Comparison of ENCODE assay signal across 9 mouse cellular contexts in genomic region chr15:81062175-81062588, GRCm38 (mm10).
DNase-seq lines count a peak whose midpoint lies in the region; ATAC-seq and TF ChIP-seq lines count a peak whose summit lies in the region.
"Had no signal": no experiment of that assay in that cellular context is flagged by ENCODE, and none has a peak within 500 bp of the region (broad histone marks: within the 10 kb centered on the region; RNA-seq: fewer than 3 reads in every experiment).

No protein-coding gene starts in this region.

- no peak overlapping the region for H3K4me3 ChIP-seq in heart, embryonic 12.5 days
- H3K4me3 ChIP-seq in liver, postnatal 0 days (ENCODE audit: low read depth, low read length), result no peak overlapping the region

- H3K4me1 ChIP-seq in heart, embryonic 12.5 days (replicated peaks), result peaks cover 33% of the 10 kb centered on the region
- H3K4me1 ChIP-seq in liver, postnatal 0 days (ENCODE audit: insufficient read depth), result peaks cover 9% of the 10 kb centered on the region; the same call in 1 of the 2 replicates

- no peaks in the 10 kb centered on the region for H3K36me3 ChIP-seq in heart, embryonic 12.5 days
- no peaks in the 10 kb centered on the region for H3K36me3 ChIP-seq in liver, postnatal 0 days (replicated peaks; ENCODE audit: insufficient read depth, low read length)

- peak; percentile 25; the same call in 1 of the 2 replicates for ATAC-seq in heart, embryonic 12.5 days (ENCODE audit: insufficient number of reproducible peaks, low FRiP score)
- no peak for ATAC-seq in liver, postnatal 0 days
- ATAC-seq: inflammation-experienced regulatory T-cells, adult 6 months had no signal

- DNase-seq in heart, adult 9 months (ENCODE audit: low spot score in 2 of 2), result no peak
- peak; percentile 7 for DNase-seq in adipocyte (ENCODE audit: low spot score)
- DNase-seq in heart, postnatal 4 days, result peak; percentile 25
- peak; percentile 21 for DNase-seq in liver, postnatal 0 days
- no peak for DNase-seq in natural killer cell, adult 2 months (ENCODE audit: low spot score in 2 of 2)
- DNase-seq in cerebellum, postnatal 4 days (ENCODE audit: low spot score in 2 of 2), result no peak
- no peak for DNase-seq in urinary bladder, postnatal 14 days (ENCODE audit: low spot score)

- H3K27me3 ChIP-seq in heart, embryonic 12.5 days (replicated peaks), result 0 out of 2 replicates have a peak, but pooled peaks cover 12% of the 10 kb centered on the region
- H3K27me3 ChIP-seq in liver, postnatal 0 days (ENCODE audit: insufficient read depth, low read length), result no peaks in the 10 kb centered on the region

- WGBS in heart, embryonic 12.5 days, result 12% methylated on average over 8 of the region's 8 CpGs
- WGBS in liver, postnatal 0 days (ENCODE audit: insufficient replicate concordance), result 47% methylated on average over 8 of the region's 8 CpGs

- no peak overlapping the region for H3K27ac ChIP-seq in heart, embryonic 12.5 days (ENCODE audit: poor library complexity, severe bottlenecking)
- no peak overlapping the region for H3K27ac ChIP-seq in liver, postnatal 0 days (ENCODE audit: low read depth)

- TF ChIP-seq EP300 in liver, postnatal 0 days (IDR thresholded peaks at IDR 0.05; ENCODE audit: low read depth), result no peak

- H3K4me2 ChIP-seq in heart, embryonic 12.5 days, result peak overlapping the region; percentile 33
- H3K4me2 ChIP-seq in liver, postnatal 0 days (ENCODE audit: low read depth, low read length), result no peak overlapping the region

- TF ChIP-seq CTCF in liver, postnatal 0 days (IDR thresholded peaks at IDR 0.05; ENCODE audit: low read depth), result no peak

- H3K9me3 ChIP-seq in heart, embryonic 12.5 days (replicated peaks), result no peaks in the 10 kb centered on the region
- H3K9me3 ChIP-seq in liver, postnatal 0 days (ENCODE audit: low read length), result no peaks in the 10 kb centered on the region

- no peak overlapping the region for H3K9ac ChIP-seq in heart, embryonic 12.5 days
- H3K9ac ChIP-seq in liver, postnatal 0 days (replicated peaks), result no peak overlapping the region

Comparison
In these comparisons a context has a peak if more than half of its experiments do, and no peak if none do; other contexts are left out.
1. DNase-seq: peak in adipocyte (single experiment), heart, postnatal 4 days (single experiment) and liver, postnatal 0 days (single experiment); none in heart, adult 9 months (0 of 2), natural killer cell, adult 2 months (0 of 2), cerebellum, postnatal 4 days (0 of 2) and urinary bladder, postnatal 14 days (single experiment).